Mouse (Mus musculus) small intestine, adult 2 months (tissue): ENCODE data around the gene Tgif2. TPM values are rescaled to one million over a fixed set of nuclear protein-coding genes. Genes with fewer than 3 reads are reported as not detected.

Source experiments
- H3K27ac ChIP-seq: fragments of 200-500 bp; 2 replicates; pipeline ENCODE4 v1.5.1; 2012; ENCODE audit warnings: low read depth, low read length, control low read depth, inconsistent platforms; ENCODE audit not compliant: insufficient read depth
- H3K27me3 ChIP-seq: fragments of 200-500 bp; 2 replicates; pipeline ENCODE4 v1.6.1; 2012; ENCODE audit warnings: mild to moderate bottlenecking, moderate library complexity, low read length, inconsistent platforms; ENCODE audit not compliant: control insufficient read depth, insufficient read depth
- H3K36me3 ChIP-seq: fragments of 200-500 bp; 2 replicates; pipeline ENCODE4 v1.6.1; 2012; ENCODE audit warnings: mild to moderate bottlenecking, low read length, control low read depth, inconsistent platforms; ENCODE audit not compliant: control insufficient read depth, insufficient read depth
- H3K4me1 ChIP-seq: fragments of 200-500 bp; 2 replicates; pipeline ENCODE4 v1.6.1; 2012; ENCODE audit warnings: low read length, inconsistent platforms, mixed read lengths; ENCODE audit not compliant: control insufficient read depth, insufficient read depth, insufficient read length
- H3K4me3 ChIP-seq: fragments of 200-500 bp; 2 replicates; pipeline ENCODE4 v1.5.1; 2012; ENCODE audit warnings: low read depth, mild to moderate bottlenecking, control low read depth, inconsistent platforms, low read length, moderate library complexity
- CTCF ChIP-seq: fragments of 200-500 bp; IDR thresholded peaks from 2 replicates; pipeline ENCODE4 v1.5.1; 2012; ENCODE audit warnings: low read depth, mild to moderate bottlenecking, control low read depth, inconsistent platforms, low read length, moderate library complexity, mixed read lengths; ENCODE audit not compliant: insufficient replicate concordance, insufficient read length; ENCODE audit errors: extremely low read depth
- POLR2A ChIP-seq: fragments of 200-500 bp; IDR thresholded peaks from 2 replicates; pipeline ENCODE4 v1.6.1; 2012; ENCODE audit warnings: low read depth, mild to moderate bottlenecking, control low read depth, inconsistent platforms, low read length, moderate library complexity
- WGBS: fragments of 180-500 bp; shearing (Covaris S2); methylation state at CpG from one replicate; pipeline ENCODE4 v1.1.7; 2018; 5-methylcytosine and 5-hydroxymethylcytosine counted together
- polyA plus RNA-seq: library from polyadenylated mRNA; depleted of rRNA; stranded (reverse); fragments of >200 nt; gene quantifications from 2 replicates; pipeline ENCODE4 v1.2.3, GENCODE M21; 2012

The Tgif2 gene
- polyA plus RNA-seq, 1 experiment, result 2.0 TPM

DNA sequence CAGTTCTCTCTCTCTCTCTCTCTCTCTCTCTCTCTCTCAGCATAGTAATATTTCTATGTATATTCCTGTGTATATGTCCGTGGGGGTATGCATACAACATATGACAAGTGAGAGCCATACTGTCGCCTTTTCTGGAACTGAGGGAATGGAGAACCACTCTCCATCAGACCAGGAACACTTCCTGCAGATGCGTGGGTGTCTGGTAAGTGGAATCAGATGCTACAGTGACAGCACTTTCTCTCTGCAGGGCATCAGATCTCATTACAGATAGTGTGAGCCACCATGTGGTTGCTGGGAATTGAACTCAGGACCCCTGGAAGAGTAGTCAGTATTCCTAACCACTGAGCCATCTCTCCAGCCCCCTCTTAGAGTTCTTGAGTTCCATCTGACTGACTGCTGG lies 48.7 kb downstream of the Tgif2 start:
- TF ChIP-seq CTCF, result no peak
- no peak for TF ChIP-seq POLR2A
- 79% methylated on average over 3 of the region's 3 CpGs for WGBS
- Histone ChIP-seq H3K36me3 (no peaks in the 10 kb centered on the region), H3K4me3 (no peak overlapping the region), H3K27ac (no peak overlapping the region), H3K4me1 (peaks cover 2% of the 10 kb centered on the region; the same call in 1 of the 2 replicates), H3K27me3 (no peaks in the 10 kb centered on the region)

DNA sequence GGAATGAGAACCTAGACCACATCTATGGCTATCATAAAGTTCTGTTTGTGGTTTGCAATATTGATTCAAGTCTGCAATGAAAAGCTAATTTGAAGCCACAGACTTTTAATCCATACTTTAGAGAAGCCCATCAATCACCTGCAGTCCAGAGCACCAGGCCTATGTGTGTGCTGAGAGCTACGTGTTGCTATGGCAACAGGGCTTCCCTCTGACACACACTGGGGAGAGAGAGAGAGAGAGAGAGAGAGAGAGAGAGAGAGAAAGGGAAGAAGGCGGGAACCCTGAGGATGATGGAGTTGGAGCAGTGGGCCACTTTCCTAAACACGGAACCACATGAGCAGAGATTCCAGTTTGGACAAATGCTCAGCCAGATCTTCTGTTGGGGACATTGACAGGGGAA lies 52.4 kb downstream of the Tgif2 start:
- 70% methylated on average over 3 of the region's 3 CpGs for WGBS
- no peak overlapping the region for H3K4me3 ChIP-seq
- H3K27me3 ChIP-seq, result no peaks in the 10 kb centered on the region
- no peaks in the 10 kb centered on the region for H3K4me1 ChIP-seq
- no peak for TF ChIP-seq CTCF
- no peak for TF ChIP-seq POLR2A
- no peaks in the 10 kb centered on the region for H3K36me3 ChIP-seq
- no peak overlapping the region for H3K27ac ChIP-seq

DNA sequence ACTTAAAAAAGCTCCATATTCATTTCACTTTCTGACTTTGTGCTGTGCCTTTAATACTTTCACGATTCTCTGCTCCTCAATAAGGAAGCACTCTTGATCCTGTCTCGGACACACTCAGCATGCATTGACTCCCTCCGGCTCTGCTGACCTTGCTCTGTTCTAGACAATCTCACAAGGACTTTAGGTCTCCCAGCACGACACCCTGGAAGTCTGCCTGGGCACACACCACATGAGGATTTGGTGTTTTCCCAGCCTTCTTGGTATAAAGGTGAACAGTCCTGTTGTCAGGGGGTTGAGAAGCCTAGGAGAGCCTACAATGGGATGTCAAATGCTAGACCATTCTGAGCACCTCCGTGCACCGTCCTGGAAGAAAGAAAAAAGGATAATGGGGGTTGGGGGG lies 53.0 kb downstream of the Tgif2 start:
- H3K4me1 ChIP-seq, result no peaks in the 10 kb centered on the region
- no peak overlapping the region for H3K27ac ChIP-seq
- WGBS, result 69% methylated on average over 6 of the region's 6 CpGs
- no peak for TF ChIP-seq CTCF
- no peak for TF ChIP-seq POLR2A
- no peaks in the 10 kb centered on the region for H3K27me3 ChIP-seq
- no peak overlapping the region for H3K4me3 ChIP-seq
- no peaks in the 10 kb centered on the region for H3K36me3 ChIP-seq

DNA sequence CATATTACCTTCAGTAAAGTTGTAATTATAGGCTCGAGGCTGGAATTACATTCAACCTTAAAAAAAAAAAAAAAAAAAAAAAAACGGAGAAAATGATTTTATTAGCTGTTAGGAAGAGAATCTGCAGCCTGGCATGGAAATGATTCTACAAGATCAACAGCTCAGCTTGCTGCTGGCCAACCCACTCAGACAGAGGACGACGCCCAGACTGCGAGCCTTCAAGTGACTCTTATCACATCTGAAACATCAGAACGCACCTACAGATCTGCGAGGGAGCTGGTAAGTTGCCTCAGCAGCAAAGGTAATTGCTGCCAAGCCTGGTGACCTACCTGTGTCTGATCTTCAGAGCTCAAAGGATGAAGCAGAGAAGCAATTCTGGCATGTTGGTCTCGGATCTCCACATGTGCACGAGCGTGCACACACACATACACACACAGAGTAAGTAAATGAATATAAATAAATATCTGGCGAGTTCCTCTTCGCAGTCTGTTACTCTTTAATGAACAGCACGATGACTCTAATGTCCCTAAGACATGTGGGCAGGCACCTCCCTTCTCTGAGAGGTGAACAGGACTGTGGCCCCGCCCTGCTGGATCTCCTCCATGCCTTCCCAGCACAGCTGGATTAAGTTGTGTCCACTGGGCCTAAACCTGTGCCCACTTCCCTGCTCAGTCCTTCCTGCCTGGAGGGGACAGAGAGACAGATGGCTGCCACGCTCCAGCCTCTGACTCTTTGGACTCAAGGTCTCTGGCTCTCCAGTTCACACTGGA lies 54.9 kb downstream of the Tgif2 start:
- WGBS, result 23% methylated on average over 15 of the region's 15 CpGs
- no peaks in the 10 kb centered on the region for H3K27me3 ChIP-seq
- no peaks in the 10 kb centered on the region for H3K4me1 ChIP-seq
- H3K27ac ChIP-seq, result no peak overlapping the region
- no peak for TF ChIP-seq CTCF
- TF ChIP-seq POLR2A, result no peak
- no peak overlapping the region for H3K4me3 ChIP-seq
- no peaks in the 10 kb centered on the region for H3K36me3 ChIP-seq

DNA sequence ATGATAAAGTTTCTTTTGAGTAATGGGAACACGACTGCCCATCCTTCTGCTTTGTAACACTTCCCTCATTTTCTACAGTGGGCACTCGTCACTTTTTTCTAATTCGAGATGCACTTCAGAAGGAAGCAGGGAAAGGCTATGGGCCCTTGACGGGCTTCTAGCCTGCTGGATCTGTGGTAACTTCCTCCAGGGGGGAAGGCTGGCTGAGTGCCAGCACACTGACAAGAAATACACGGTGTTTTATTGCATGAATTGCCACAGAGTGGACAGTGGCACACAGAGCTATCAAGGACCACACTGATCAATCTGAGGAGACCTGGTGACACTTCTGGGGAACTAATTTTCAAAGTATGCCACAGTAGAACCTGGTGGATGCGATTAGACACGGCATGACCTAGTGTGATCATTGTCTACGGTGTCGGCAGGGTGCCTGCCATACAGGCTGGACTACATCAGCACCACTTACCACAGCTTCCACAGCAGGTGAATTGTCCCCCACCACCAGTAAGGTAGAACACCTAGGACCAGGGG lies 56.6 kb downstream of the Tgif2 start:
- H3K4me1 ChIP-seq, result no peaks in the 10 kb centered on the region
- 62% methylated on average over 9 of the region's 9 CpGs for WGBS
- no peaks in the 10 kb centered on the region for H3K36me3 ChIP-seq
- H3K27me3 ChIP-seq, result no peaks in the 10 kb centered on the region
- no peak overlapping the region for H3K27ac ChIP-seq
- no peak overlapping the region for H3K4me3 ChIP-seq
- TF ChIP-seq POLR2A, result no peak
- TF ChIP-seq CTCF, result no peak

DNA sequence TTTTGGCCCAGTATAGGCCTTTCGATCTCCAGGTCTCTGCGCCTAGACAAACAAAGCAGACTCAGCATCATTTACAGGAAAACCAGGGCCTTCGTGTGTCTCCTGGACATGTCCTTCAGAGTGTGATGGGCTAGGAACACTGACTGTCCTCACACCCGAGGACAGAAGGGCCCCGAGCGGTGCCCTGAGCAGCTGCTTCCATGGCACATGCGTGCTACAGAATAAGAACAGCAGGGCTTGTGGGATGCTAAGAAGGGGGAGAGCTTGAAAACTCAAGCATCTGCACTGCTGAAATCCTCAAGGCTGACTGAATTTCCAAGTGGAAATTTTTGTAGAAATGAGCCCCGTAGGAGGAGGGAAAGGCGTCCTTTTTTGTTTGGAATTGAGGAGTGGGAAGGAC lies 57.2 kb downstream of the Tgif2 start:
- TF ChIP-seq CTCF, result no peak
- no peak for TF ChIP-seq POLR2A
- Histone ChIP-seq H3K4me1 (no peaks in the 10 kb centered on the region), H3K4me3 (no peak overlapping the region), H3K27me3 (no peaks in the 10 kb centered on the region), H3K36me3 (no peaks in the 10 kb centered on the region), H3K27ac (no peak overlapping the region)
- 85% methylated on average over 9 of the region's 9 CpGs for WGBS

DNA sequence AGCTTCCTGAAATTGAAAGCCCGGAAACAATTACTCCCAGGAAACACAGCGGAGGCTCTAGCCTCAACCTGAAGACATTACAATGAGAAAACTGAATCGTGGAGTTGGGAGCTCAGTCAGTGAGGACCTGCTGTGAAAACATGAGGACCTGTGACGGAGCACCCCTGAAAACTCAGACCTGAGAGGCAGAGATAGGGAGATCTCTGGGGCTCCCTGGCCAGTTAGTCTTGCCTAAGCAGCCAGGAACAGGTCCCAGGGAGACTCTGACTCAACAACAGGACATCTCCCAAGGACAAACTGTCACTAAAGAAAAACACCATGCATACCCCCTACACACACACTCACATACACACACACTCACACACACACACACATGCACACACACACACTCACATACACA lies 58.6 kb downstream of the Tgif2 start:
- Histone ChIP-seq H3K36me3 (no peaks in the 10 kb centered on the region), H3K27me3 (no peaks in the 10 kb centered on the region), H3K27ac (no peak overlapping the region), H3K4me1 (no peaks in the 10 kb centered on the region), H3K4me3 (no peak overlapping the region)
- TF ChIP-seq CTCF (no peak), POLR2A (no peak)
- WGBS, result 47% methylated on average over 4 of the region's 4 CpGs
